Mouse (Mus musculus) cerebellum, adult 2 months (tissue): ENCODE measurements around the gene Tle3.

Experiments used
- CTCF ChIP-seq: fragments of 200-500 bp; IDR thresholded peaks from 2 replicates; pipeline ENCODE4 v1.5.1; 2011; ENCODE audit warnings: low read depth, mild to moderate bottlenecking, control low read depth, low read length, moderate library complexity, borderline replicate concordance; ENCODE audit not compliant: insufficient read depth
- POLR2A ChIP-seq: fragments of 200-500 bp; IDR thresholded peaks from 2 replicates; pipeline ENCODE4 v1.6.1; 2011; ENCODE audit warnings: low read length, control low read depth, borderline replicate concordance; ENCODE audit not compliant: insufficient read depth

GRCm38 (mm10) chr9:61324354-61324753 lies 47.8 kb upstream of the Tle3 start:
- TF ChIP-seq POLR2A, result no peak
- TF ChIP-seq CTCF, result no peak
